Mouse (Mus musculus) heart, adult 10 weeks (tissue): ENCODE results near the gene Topors. TPM values are rescaled to one million over a fixed set of nuclear protein-coding genes. Genes with fewer than 3 reads are reported as not detected.

Experiments
- polyA plus RNA-seq: library from polyadenylated mRNA; stranded (reverse); fragments of 350-450 nt; fragmentation: Illumina TruSeq; extraction: RNeasy Lipid Tissue Mini Kit (QIAGEN cat#74804); gene quantifications from one replicate; pipeline ENCODE4 v1.2.3, GENCODE M21; 2014; ENCODE audit warnings: low read depth, low replicate concordance

Gene Topors
- 10.5 TPM for polyA plus RNA-seq

GRCm38 (mm10) chr4:40269430-40270032, at the start of gene Topors, which contains the start of gene Smim27:
Gene Topors (minus strand): TSS chr4:40269850.
Gene Smim27 (plus strand): TSS chr4:40269579.

GRCm38 (mm10) chr4:40279276-40279900, 9.7 kb upstream of the Topors start, which contains the start of gene Ndufb6:
Gene Ndufb6 (minus strand): TSS chr4:40279421.

GRCm38 (mm10) chr4:40239409-40240271, 30.0 kb downstream of the Topors start, which contains the start of gene Ddx58:
Gene Ddx58 (minus strand): TSS chr4:40239828.

Other genes with a start within 250 kb of the Topors start
- gene Aco1, start 126.8 kb downstream of the Topors start, polyA plus RNA-seq = 24.4 TPM
- gene Ddx58, start 30.0 kb downstream of the Topors start, polyA plus RNA-seq = 11.0 TPM
- gene Smim27, start 271 bp downstream of the Topors start, polyA plus RNA-seq = 15.7 TPM
- gene Ndufb6, start 9.6 kb upstream of the Topors start, polyA plus RNA-seq = 471 TPM
- gene Tmem215, start 202.3 kb upstream of the Topors start, polyA plus RNA-seq = 0.18 TPM